Mouse (Mus musculus) A20 (cell line): ENCODE results near the gene Frmd5.

Source experiments
- DNase-seq: peaks from one replicate; pipeline ENCODE4 v3.0.0-alpha.2; 2011; ENCODE audit warnings: low read depth, low spot score

Frmd5 gene

DNA sequence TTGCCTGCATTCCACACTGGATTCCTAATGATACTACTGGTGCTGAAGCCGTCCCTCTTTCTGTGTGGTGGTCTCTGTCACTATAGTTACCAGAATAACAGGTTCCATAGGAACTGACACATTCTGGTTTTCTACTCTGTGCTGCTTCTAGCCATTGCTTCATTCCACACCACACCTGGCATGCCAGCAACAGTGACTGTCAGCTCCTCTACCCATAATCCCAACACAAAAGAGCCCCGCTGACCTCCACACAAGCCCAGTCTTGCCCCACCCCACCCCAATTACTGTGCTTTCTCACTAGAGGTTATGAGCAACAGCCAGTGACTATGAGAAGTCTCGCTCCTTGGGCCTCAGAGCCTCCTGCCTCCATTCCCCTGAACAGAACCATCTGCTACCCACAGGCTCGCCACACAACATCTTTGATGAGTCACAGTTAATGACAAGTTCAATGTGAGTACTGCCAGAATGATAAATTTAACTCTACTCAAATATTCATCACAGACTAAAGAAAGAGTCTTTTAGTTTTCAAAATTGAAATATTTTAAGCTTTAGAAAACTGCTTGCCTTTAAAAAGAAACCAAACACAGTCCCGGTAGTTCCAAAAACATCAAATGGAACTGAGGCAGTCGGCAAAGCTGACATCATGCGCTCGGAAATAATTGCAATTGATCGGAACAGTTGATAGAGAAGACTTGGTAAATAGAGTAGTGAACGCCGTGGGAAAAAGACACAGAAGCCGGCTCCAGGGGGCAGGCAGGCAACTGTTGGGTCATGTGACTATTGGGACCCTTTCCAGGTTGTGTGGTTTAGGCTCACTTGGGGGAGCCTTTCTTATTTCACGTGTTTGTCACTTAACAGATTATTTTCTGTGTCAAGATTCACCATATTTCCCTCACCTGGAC, 185.4 kb downstream of the Frmd5 start:
- DNase-seq = no peak

DNA sequence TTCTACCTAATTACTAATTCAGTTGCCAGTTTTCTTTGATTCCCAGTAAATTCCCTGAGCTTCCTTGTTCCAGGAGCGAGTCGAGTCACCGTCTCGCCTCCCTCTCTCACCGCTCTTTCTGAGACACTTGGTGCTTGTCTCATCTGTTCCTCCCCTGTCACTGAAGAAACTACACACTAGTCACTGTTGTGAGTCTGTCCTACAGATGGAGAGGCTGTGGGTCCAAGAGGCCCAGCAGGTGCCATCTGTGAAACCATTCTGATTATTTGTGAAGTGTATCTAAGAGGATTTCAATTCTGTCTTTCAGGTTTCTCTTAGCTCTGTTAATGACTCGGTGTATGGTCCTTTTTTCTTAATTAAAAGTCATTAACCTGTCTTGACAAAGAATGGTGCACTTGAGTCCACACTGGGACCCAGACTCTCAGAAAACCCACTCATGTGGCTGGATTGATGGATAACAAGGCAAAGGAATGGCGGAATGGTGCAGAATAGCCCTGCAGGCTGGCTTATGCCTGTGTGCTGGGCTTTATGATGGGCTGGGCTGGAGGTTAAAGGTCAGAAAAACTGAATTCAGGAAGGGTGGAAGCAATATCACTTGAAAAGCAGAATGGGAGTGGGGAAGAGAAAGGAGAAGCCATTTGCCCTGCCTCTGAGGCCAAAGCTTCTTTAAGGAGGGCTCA, 186.2 kb downstream of the Frmd5 start:
- no peak for DNase-seq

DNA sequence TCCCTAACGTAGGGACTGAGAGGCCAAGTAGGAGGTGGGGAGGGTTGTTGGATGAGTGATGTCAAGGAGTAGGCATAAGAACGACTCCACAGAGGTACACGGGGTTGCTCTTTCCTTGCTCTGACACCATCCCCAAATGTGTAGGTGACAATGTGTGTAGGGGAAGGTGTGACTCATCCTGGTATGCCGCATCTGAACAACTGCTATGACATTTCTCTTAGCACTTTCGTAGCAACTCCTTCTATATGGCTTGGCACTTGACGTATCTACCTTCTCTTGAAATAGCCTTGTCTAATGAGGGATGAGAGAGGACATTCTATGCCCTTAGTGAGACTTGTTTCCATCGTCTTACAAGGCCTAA, 191.7 kb downstream of the Frmd5 start:
- no peak for DNase-seq

DNA sequence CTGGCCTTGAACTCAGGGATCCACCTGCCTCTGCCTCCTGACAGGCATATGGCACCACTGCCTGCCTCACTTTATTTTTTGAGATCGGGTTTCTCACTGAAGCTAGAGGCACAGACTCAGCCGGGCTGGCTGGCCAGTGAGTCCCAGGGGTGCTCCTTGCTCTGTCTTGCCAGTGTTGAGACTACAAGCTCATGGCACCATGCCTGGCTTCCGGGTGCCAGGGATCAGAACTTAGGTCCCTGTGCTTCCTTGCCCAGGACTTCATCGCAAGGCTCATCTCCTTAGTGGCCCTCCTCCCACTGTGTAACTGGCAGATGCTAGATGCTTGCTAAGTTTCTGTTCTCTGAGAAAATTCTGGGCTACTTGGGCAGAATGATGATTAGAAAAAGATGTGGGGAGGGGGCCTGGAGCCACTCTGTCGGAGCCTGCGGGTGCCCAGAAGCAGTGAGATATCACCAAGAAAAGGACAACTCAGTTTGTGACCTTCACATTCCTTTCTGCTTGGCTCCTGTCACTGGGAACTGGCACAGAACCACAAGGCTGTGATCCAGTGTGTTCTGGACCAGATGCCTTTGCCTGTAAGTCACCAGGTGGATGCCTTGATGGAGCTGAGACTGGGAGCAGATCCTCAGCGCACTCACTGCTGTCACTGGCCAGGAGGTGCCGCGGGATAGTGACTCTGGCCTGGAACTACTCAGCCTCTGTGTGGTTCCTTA, 192.2 kb downstream of the Frmd5 start:
- no peak for DNase-seq

DNA sequence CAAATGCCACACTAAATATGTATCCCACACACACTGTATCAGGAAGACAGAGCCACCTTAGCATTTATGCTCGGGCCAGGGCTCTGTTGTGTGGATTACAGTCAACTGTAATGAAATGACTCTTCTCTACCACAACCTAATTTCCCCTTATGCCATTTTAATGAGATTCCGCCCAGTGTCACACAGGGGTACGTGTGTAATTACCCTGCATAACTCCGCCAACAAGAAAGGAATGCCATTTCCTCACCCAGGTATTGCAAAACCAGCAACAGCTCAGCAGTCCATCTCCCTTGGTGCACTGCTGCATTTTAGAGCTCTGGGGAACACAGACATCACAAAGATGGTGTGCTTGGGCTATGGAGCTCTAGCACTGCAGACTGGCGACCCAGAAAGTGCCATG, 194.8 kb downstream of the Frmd5 start:
- DNase-seq = no peak

DNA sequence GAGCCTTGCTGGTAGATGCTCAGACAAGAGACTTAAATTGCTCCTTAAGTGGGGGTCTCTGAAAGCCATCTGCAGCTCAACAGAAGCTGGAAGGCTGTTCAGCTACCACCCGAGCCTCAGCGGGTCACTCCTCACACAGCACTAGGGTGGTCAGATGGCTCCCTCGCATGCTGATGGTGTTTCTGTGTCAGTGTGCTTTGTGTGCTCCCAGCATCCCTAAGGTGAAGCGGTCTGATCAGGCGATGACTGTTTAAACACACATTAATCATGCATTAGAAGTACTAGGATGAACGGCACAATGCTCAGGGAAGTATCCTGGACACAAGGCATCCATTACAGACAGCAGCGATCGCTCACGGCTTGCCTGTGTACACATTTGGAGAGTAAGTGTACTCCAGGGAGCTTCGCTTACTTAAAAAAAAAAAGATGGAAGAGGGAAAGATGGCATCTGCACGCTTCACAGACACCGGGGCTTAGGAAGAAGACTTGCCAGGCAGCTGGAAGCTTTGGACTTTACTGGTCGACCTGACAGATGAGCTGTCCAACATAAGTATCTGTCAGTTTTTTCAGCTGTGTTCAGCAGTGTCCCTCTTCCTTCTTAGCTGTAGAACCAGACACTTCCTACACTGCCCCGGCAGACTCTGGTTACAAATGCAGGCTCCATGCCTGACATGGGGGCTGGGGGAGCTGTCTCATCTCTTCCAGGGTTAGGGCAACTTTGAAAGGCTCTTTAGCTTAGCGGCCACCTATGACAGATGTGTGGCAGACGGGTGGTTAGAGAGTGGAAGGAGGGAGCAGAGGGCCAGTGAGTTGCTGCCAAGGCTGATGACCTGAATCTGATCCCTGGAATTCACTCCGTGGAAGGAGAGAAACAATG, 196.6 kb downstream of the Frmd5 start:
- no peak for DNase-seq

DNA sequence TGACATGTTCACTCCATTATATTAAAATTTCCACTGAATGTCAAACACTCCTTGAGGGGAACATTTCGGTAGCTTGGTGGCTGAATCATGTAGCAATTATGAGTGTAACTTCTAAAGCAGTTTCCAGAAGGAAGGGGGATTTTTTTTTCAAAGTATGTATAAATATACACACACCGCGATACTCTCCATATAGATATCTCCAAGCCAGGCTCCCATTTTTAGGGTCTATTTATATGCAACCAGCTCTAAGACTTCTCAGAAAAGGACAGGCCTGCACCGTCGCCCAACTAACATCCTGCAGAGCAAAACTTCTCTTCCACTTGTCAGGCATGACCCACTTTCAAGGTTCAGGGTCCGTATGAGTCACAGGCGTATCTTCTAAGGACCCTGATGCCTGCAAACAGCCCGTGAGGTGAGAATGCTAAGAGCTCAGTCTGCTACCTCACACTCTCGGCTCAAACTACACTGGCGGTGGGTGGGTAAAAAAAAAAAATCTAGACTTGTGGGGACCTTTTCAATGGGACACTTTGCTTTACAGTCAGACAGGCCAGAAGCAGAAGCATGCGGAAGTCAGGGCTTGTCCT, 197.7 kb downstream of the Frmd5 start:
- no peak for DNase-seq

DNA sequence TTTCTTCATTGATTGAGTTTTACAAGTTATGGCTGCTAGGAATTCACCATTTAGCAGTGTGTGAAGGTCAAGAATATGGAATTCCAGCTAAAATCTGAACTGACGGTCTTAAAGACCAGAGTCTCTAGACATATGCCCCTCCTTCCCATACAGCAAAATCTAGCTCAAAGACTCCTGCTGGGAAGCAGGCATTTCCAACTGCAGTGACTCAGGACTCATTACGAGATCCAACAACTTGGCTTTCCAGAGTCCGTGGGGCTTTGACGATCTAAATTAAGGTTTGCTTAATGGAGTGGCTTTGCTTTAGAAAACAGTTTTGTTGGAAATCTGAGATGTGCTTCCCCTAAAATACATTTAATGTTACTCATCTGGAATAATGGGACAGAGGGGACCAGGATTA, 204.5 kb downstream of the Frmd5 start:
- DNase-seq = no peak

DNA sequence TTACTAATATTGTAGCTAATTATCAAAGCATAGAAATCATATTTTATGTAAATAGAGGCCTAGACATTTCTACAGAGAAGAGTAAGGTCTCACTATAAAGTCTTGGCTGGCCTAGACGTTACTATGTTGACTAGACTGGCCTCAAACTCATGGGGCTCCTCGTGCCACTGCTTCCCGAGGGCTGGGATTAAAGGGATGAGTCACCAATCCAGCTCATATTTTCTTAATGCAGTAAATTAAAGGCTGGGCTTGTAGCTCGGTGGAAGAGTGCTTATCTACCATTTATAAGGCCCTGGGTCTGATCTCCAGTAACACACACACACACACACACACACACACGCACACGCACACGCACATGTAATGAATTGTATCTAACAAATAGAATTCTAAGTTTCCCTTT, 205.3 kb downstream of the Frmd5 start:
- no peak for DNase-seq

DNA sequence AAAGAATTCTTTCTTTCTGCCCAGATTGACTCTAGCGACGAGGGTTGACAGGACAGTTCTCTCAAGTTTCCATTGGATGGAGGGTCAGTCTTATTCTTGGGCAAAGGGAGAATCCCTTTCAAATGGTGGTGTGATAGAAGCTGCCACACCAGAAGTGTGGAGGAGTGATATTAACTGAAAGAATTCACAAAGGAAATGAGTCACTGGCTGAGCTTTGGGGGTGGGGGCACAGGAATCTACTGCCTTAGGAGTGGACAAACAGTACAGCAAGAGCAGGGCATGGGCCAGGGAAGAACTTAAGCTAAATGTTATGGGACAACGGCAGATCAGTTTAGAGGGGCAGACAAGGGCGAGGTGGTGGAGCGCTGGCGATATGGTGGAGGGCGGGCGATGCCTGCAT, 206.2 kb downstream of the Frmd5 start:
- DNase-seq = no peak

DNA sequence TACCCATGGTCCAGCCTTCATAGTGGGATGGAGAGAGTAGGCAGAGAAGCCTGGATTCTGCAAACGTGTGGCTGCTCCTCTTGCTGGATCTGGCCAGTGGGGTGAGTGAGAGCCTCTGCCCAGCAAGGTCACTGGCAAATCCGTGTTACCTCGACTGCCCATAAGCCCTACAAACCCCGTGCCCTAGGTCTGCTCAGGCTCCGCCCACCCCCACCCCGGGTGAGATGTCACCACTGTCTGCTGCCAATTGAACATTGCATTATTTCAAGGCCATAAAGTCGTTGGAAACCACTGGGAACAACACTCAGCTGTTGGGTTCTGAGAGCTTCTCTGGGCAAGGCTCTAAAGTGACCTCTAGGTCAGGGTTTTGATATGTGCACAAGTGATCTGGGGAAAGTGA, 208.6 kb downstream of the Frmd5 start:
- DNase-seq = no peak

DNA sequence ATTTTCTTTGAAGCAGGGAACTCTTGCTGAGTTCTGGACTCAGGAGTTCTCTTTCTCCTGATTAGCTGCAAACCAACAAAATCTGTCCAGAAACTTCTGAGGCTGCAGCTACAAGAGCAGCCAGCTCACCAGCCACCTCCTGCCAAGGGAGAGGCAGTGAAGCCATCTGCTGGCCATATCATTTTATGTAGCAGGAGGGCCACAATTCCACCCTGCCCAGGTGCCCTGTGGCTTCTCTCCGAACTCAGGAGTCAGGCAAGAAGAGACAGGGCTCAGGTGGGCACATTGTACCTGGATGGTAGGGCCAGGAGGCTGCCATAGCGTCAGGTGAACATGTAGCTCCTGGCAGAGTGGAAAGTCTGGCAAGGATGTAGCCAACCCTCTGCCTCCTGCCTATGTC, 210.3 kb downstream of the Frmd5 start:
- no peak for DNase-seq

DNA sequence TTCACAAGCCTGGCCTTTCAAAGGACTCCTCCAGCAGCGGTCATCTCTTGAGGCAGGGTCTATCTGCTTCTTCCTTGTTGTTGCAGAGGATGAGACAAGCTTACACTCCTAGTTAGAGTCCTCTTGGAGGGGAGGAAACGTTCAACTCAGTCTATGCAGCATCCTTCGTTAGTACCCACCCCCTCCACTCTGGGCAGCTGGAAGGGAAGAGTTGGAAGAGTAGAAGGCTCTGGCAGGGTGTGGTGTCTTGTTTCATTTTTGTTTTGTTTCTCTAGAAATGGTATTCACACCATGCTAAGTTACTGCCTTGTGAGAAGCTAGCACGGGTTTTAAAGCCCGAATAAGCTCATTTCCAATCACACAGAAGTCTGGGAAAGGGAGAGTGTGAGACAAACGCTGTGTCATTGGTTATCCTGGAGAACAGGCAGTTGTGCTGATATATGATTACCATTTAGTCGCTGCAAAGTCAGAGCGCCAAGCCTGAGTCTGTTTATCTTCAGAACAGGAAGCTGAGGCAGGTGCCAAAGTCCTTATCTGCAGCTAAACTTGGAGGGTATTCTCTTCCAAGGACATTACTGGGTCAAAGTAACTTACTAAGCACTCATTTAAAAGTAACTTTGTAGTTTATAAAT, 212.1 kb downstream of the Frmd5 start:
- DNase-seq = no peak

DNA sequence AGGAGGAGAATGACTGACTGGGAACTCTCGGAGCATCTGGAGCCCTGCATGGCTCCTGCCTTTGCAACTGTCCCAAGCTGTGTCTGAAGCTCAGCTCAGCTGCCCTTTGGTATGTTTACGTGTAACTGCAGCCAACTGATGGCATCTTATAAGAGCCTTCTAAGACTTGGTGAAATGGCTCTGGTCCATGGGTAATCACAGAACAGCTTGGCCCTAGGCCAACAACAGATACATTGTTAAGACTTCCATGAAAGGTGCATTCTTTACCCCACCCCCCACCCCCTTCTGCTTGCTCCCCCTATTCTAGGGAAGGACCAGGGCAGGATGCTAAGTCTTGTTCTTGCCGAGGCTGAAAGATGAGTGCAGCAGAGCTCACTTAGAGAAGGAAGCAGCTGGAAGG, 212.8 kb downstream of the Frmd5 start:
- DNase-seq = no peak

DNA sequence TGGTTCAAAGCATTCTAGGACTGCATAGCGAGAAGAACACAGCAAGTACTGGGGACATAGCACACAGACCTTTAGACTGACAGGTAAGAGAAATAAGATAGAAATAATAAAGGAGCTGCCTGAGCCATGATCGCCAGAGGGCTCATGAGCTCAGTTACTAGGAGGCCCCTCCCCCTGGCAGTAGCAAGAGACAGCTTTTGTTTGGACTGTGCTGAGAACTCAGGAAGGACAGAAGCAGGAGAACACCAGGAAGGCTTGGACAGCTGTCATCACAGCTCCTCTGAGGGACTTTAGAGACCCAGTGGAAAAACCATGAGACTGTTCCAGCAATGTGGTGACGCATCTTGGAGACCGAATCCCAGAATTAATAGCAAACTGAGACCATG, 218.6 kb downstream of the Frmd5 start:
- no peak for DNase-seq

DNA sequence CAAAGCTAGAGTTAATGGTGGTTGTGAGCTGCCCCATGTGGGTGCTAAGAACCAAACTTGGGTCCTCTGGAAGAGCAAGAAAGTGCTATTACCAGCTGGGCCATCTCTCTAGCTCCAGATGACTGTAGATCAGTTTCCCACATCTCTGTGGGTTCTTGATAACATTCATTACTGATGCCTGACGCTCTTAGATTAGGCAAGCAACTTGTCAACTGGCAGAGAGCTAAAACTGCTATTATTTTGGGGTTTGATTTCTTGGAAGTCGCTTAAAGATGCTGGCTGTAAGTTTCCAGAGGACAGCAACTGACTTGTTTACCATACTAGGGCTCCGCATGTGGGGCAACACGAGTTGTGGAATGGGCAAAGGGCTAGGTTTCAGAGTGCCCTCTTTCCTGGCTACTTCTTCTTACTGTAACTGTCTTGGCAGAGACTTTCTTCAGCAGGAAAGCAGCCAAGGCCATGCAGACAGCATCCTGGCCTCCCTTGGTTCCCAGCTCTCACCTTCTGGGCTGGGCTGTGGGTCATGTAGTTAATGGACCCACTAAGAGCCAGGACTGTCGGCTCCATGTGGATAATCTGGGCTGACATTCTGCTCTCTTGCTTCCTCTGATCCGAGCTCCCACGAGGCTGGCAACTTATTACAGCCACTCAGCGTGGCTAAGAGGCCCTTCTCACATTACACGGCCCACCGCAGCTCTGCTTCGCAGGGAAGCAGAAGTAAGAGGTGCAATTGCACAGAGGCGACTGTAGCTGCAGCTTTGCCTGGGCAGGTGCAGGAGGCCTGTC, 219.2 kb downstream of the Frmd5 start:
- DNase-seq = peak; percentile 34

DNA sequence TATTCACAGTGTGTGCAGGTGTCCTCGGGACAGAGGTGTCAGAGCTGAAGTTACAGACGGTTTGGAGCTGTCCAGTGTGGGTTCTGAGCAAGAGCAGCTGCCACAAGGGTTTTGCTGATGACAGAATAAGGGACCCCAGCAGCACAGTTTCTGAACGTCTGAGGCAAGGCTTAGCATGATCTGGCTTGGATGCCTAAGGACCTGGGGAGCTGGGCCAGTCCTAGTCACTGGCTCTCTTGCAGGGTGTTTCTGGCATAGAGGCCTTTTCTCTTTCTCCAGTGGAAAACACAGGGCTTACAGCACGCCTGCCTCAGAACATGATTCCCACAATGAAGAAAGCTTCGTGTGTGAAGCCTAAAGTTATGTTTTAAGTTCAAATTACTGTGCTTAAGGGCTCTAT, 222.2 kb downstream of the Frmd5 start:
- DNase-seq = no peak

DNA sequence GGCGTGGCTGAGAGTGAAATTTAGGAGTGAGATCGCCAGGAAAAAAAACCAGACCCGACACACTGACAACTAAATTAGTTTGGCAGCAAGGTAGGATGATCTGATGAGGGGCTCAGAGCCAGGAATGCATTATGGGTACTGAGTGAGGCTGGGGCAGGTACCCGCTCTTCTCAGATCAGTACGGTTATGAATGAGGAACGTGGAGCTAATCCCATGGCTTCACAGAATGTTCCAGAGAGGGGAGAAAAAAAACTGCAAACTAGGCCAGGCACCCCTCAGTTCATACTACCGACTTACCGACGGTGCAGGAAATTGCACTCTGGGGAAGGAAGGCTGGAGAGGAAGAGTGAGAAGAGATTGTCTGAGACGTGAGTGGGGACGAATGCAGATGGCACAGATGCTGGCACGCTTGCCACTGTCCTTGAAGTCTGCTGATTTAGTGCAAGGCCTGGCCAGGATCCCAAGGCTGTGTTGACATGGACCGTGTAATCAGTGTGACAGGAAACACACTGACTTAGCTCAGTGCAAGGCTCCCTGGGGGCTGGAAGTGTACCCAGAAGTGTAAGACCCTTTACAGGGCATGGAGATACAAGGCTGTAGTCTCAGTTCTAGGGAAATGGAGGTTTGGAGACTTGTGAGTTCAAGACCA, 223.3 kb downstream of the Frmd5 start:
- DNase-seq = no peak

DNA sequence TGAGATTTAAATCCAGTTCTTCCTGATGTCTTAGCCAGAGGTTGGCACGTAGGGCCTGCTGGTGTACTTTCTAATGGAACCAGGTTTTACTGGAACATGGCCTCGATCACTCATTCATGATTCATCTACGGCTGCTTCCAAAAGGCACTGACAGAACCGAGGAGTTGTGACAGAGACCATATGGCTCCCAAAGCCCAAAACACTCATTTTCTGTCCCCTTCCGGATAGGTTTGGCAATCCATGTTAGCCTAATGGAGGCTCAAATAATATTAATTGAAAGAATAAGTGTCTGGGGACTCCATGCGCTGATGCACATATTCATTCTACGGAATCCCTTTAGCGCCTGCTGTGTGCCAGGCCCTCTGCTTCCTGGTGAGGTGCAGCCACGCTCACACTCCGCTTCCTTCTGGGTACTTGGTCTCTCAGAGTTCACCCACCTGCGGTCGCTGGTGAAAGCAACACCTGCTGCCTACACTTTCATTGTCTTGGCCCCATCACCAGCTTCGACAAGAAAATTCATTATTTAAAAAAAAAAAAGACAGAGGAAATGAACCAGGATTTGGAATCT, 224.0 kb downstream of the Frmd5 start:
- no peak for DNase-seq
